8 mouse cellular contexts compared by ENCODE assay signal in genomic region chr14:20703461-20703860, GRCm38 (mm10). TPM values are rescaled to one million over a fixed set of nuclear protein-coding genes. Genes with fewer than 3 reads are reported as not detected.
DNase-seq lines count a peak whose midpoint lies in the region; ATAC-seq and TF ChIP-seq lines count a peak whose summit lies in the region.
"Not testable (repeated sequence)": the region's sequence is repeated elsewhere in the genome, so short reads cannot be mapped to it uniquely, and the experiment has no call there.

No protein-coding gene starts in this region.

- not testable (repeated sequence) for TF ChIP-seq EP300 in ES-Bruce4 (IDR thresholded peaks at IDR 0.05; ENCODE audit: insufficient read depth, low read depth, low read length); heart, adult 2 months (IDR thresholded peaks at IDR 0.05; ENCODE audit: insufficient read depth, low read depth, low read length)

- H3K9me3 ChIP-seq in ES-Bruce4 (replicated peaks; ENCODE audit: control insufficient read depth, insufficient read depth, low read length, poor library complexity, severe bottlenecking); embryonic facial prominence, embryonic 14.5 days (ENCODE audit: control insufficient read depth, low read length); hindbrain, embryonic 14.5 days (ENCODE audit: control insufficient read depth, low read length); liver, embryonic 15.5 days (replicated peaks); midbrain, embryonic 13.5 days: not testable (repeated sequence)

- not testable (repeated sequence) for H3K27me3 ChIP-seq in ES-Bruce4 (ENCODE audit: control insufficient read depth, insufficient read depth, low read length, poor library complexity, severe bottlenecking); embryonic facial prominence, embryonic 14.5 days (replicated peaks; ENCODE audit: control insufficient read depth, insufficient read depth, low read length); heart, adult 2 months (ENCODE audit: control insufficient read depth, insufficient read depth, low read length); hindbrain, embryonic 14.5 days (ENCODE audit: control insufficient read depth, insufficient read depth, low read length); liver, embryonic 15.5 days; midbrain, embryonic 13.5 days; spleen, adult 2 months (ENCODE audit: control insufficient read depth, insufficient read depth, low read length)

- 7% methylated on average over 7 of the region's 8 CpGs for WGBS in embryonic facial prominence, embryonic 14.5 days
- 8% methylated on average over 8 of the region's 8 CpGs for WGBS in heart, adult 2 months
- WGBS in hindbrain, embryonic 14.5 days, result 7% methylated on average over 8 of the region's 8 CpGs
- 5% methylated on average over 8 of the region's 8 CpGs for whole genome bisulfite sequencing in liver, embryonic 15.5 days (ENCODE audit: insufficient replicate concordance)
- 11% methylated on average over 8 of the region's 8 CpGs for WGBS in midbrain, embryonic 13.5 days
- WGBS in spleen, adult 2 months, result 6% methylated on average over 8 of the region's 8 CpGs

- H3K36me3 ChIP-seq in ES-Bruce4 (ENCODE audit: control insufficient read depth, insufficient read depth, low read length, poor library complexity, severe bottlenecking); spleen, adult 2 months (ENCODE audit: control insufficient read depth, insufficient read depth, low read length): not testable (repeated sequence)
- peaks cover 24% of the 10 kb centered on the region for H3K36me3 ChIP-seq in embryonic facial prominence, embryonic 14.5 days (ENCODE audit: control insufficient read depth, insufficient read depth, low read length)
- peaks cover 22% of the 10 kb centered on the region for H3K36me3 ChIP-seq in heart, adult 2 months (ENCODE audit: control insufficient read depth, insufficient read depth, low read length)
- H3K36me3 ChIP-seq in hindbrain, embryonic 14.5 days (replicated peaks; ENCODE audit: control insufficient read depth, insufficient read depth), result peaks cover 23% of the 10 kb centered on the region
- peaks cover 21% of the 10 kb centered on the region for H3K36me3 ChIP-seq in liver, embryonic 15.5 days (replicated peaks)
- H3K36me3 ChIP-seq in midbrain, embryonic 13.5 days, result peaks cover 15% of the 10 kb centered on the region

- H3K4me3 ChIP-seq in ES-Bruce4 (ENCODE audit: low read depth, low read length), result peak overlapping the region; percentile 96
- H3K4me3 ChIP-seq in embryonic facial prominence, embryonic 14.5 days (ENCODE audit: low read depth, low read length), result peak overlapping the region; percentile 85
- H3K4me3 ChIP-seq in heart, adult 2 months, result peak overlapping the region; percentile 93
- peak overlapping the region; percentile 88 for H3K4me3 ChIP-seq in hindbrain, embryonic 14.5 days (replicated peaks; ENCODE audit: low read length)
- H3K4me3 ChIP-seq in layer of hippocampus, adult 2 months, result peak overlapping the region; percentile 97
- H3K4me3 ChIP-seq in liver, embryonic 15.5 days (replicated peaks), result peak overlapping the region; percentile 95
- H3K4me3 ChIP-seq in midbrain, embryonic 13.5 days (replicated peaks), result peak overlapping the region; percentile 67
- peak overlapping the region; percentile 97 for H3K4me3 ChIP-seq in spleen, adult 2 months (ENCODE audit: extremely low read depth, insufficient read depth, insufficient read length)

- peak overlapping the region; percentile 90 for H3K9ac ChIP-seq in ES-Bruce4 (ENCODE audit: low read depth, poor library complexity, severe bottlenecking)
- peak overlapping the region; percentile 92 for H3K9ac ChIP-seq in embryonic facial prominence, embryonic 14.5 days (ENCODE audit: low read depth, low read length)
- peak overlapping the region; percentile 97 for H3K9ac ChIP-seq in heart, adult 2 months (ENCODE audit: low read depth, low read length)
- peak overlapping the region; percentile 91 for H3K9ac ChIP-seq in hindbrain, embryonic 14.5 days
- H3K9ac ChIP-seq in liver, embryonic 15.5 days, result peak overlapping the region; percentile 81
- peak overlapping the region; percentile 85 for H3K9ac ChIP-seq in midbrain, embryonic 13.5 days (replicated peaks)

- H3K4me2 ChIP-seq in embryonic facial prominence, embryonic 14.5 days (ENCODE audit: low read depth, low read length), result peak overlapping the region; percentile 75
- H3K4me2 ChIP-seq in hindbrain, embryonic 14.5 days (replicated peaks), result peak overlapping the region; percentile 64
- peak overlapping the region; percentile 81 for H3K4me2 ChIP-seq in liver, embryonic 15.5 days
- peak overlapping the region; percentile 57 for H3K4me2 ChIP-seq in midbrain, embryonic 13.5 days (replicated peaks)

- TF ChIP-seq CTCF in ES-Bruce4 (IDR thresholded peaks at IDR 0.05; ENCODE audit: low read depth, low read length); heart, adult 2 months (IDR thresholded peaks at IDR 0.05); layer of hippocampus, adult 2 months (conservative IDR thresholded peaks at IDR 0.05); spleen, adult 2 months (IDR thresholded peaks at IDR 0.05; ENCODE audit: extremely low read depth, insufficient read depth, insufficient read length, insufficient replicate concordance): not testable (repeated sequence)

- TF ChIP-seq POLR2A in ES-Bruce4 (IDR thresholded peaks at IDR 0.05; ENCODE audit: insufficient read depth, low read length); heart, adult 2 months (IDR thresholded peaks at IDR 0.05; ENCODE audit: insufficient read depth, low read depth, low read length); spleen, adult 2 months (IDR thresholded peaks at IDR 0.05; ENCODE audit: low read depth, low read length): not testable (repeated sequence)

- not testable (repeated sequence) for H3K79me2 ChIP-seq in heart, adult 2 months (replicated peaks; ENCODE audit: control insufficient read depth, insufficient read depth, low read length)

- not testable (repeated sequence) for DNase-seq in embryonic facial prominence, embryonic 14.5 days (ENCODE audit: low spot score); heart, adult 2 months; hindbrain, embryonic 14.5 days (ENCODE audit: low spot score); layer of hippocampus, adult 2 months (ENCODE audit: low spot score in 2 of 2); spleen, adult 2 months (ENCODE audit: low read depth in 1 of 2, low spot score in 2 of 2)

- H3K4me1 ChIP-seq in ES-Bruce4 (ENCODE audit: control insufficient read depth, insufficient read depth, low read length); heart, adult 2 months (ENCODE audit: control insufficient read depth, insufficient read depth, low read length); spleen, adult 2 months (ENCODE audit: control insufficient read depth, insufficient read depth, insufficient read length): not testable (repeated sequence)
- peaks cover 12% of the 10 kb centered on the region for H3K4me1 ChIP-seq in embryonic facial prominence, embryonic 14.5 days (ENCODE audit: control insufficient read depth, insufficient read depth, low read length)
- H3K4me1 ChIP-seq in hindbrain, embryonic 14.5 days (replicated peaks; ENCODE audit: control insufficient read depth, insufficient read depth, low read length), result peaks cover 41% of the 10 kb centered on the region
- peaks cover 64% of the 10 kb centered on the region for H3K4me1 ChIP-seq in liver, embryonic 15.5 days (replicated peaks)
- H3K4me1 ChIP-seq in midbrain, embryonic 13.5 days (replicated peaks), result peaks cover 53% of the 10 kb centered on the region

- ATAC-seq in embryonic facial prominence, embryonic 14.5 days (ENCODE audit: low read depth); hindbrain, embryonic 14.5 days (ENCODE audit: low FRiP score); liver, embryonic 15.5 days (ENCODE audit: insufficient read depth); midbrain, embryonic 13.5 days: not testable (repeated sequence)

- intact Hi-C loops in heart, adult 2 months (cut with DNase I), result loop anchor here (2.0 kb wide), 1 partner anchor 29 kb away; the partner anchor contains the start of gene Sec24c

- peak overlapping the region; percentile 83 for H3K27ac ChIP-seq in ES-Bruce4 (ENCODE audit: insufficient read depth, low read length)
- H3K27ac ChIP-seq in embryonic facial prominence, embryonic 14.5 days (replicated peaks; ENCODE audit: low read depth, low read length), result peak overlapping the region; percentile 89
- peak overlapping the region; percentile 95; the same call in 1 of the 2 replicates for H3K27ac ChIP-seq in heart, adult 2 months
- H3K27ac ChIP-seq in hindbrain, embryonic 14.5 days, result peak overlapping the region; percentile 94; the same call in 1 of the 2 replicates
- peak overlapping the region; percentile 96 for H3K27ac ChIP-seq in layer of hippocampus, adult 2 months
- H3K27ac ChIP-seq in liver, embryonic 15.5 days (replicated peaks), result peak overlapping the region; percentile 95
- peak overlapping the region; percentile 91 for H3K27ac ChIP-seq in midbrain, embryonic 13.5 days
- peak overlapping the region; percentile 80 for H3K27ac ChIP-seq in spleen, adult 2 months (ENCODE audit: insufficient read depth, low read length)

RNA-seq across cellular contexts. Expression of gene Chchd1, which starts 0.7 kb away (rescaled TPM):
- polyA plus RNA-seq in ES-Bruce4 (2011; ENCODE audit: insufficient read depth, insufficient read length, low read depth, missing spikeins), result 131 and 151 TPM in 2 replicates
- 183 and 204 TPM in 2 replicates for polyA plus RNA-seq in embryonic facial prominence, embryonic 14.5 days (2014; fragmentation: Nextera tagmentation; extraction: Ambion mirVana)
- 100 to 1,000 TPM in 1 of 2 experiments, 10 to 100 TPM in 1; 98.8 to 126 TPM for total RNA-seq in heart, adult 2 months (2021)
- polyA plus RNA-seq in heart, adult 2 months (2012; rRNA removed), result 66.8 and 89.0 TPM in 2 replicates
- 169 and 194 TPM in 2 replicates for polyA plus RNA-seq in hindbrain, embryonic 14.5 days (2014; fragmentation: Nextera tagmentation; extraction: Ambion mirVana)
- total RNA-seq in layer of hippocampus, adult 2 months (2021), result 10 to 100 TPM; 53.4 to 56.9 TPM
- polyA plus RNA-seq in liver, embryonic 15.5 days (2015; fragmentation: Nextera tagmentation; extraction: Ambion mirVana), result 70.8 and 89.3 TPM in 2 replicates
- polyA plus RNA-seq in midbrain, embryonic 13.5 days (2015; fragmentation: Nextera tagmentation; extraction: Ambion mirVana), result 209 and 213 TPM in 2 replicates
- polyA plus RNA-seq in spleen, adult 2 months (2012; rRNA removed), result 12.6 and 15.5 TPM in 2 replicates

RNA-seq across cellular contexts. Expression of gene Zswim8, which starts 3.9 kb away (rescaled TPM):
- 37.0 and 37.1 TPM in 2 replicates for polyA plus RNA-seq in ES-Bruce4 (2011; ENCODE audit: insufficient read depth, insufficient read length, low read depth, missing spikeins)
- polyA plus RNA-seq in embryonic facial prominence, embryonic 14.5 days (2014; fragmentation: Nextera tagmentation; extraction: Ambion mirVana), result 31.1 and 34.1 TPM in 2 replicates
- total RNA-seq in heart, adult 2 months (2021), result 10 to 100 TPM; 38.5 to 40.0 TPM
- 103 and 108 TPM in 2 replicates for polyA plus RNA-seq in heart, adult 2 months (2012; rRNA removed)
- 38.5 and 50.5 TPM in 2 replicates for polyA plus RNA-seq in hindbrain, embryonic 14.5 days (2014; fragmentation: Nextera tagmentation; extraction: Ambion mirVana)
- 100 to 1,000 TPM; 189 to 206 TPM for total RNA-seq in layer of hippocampus, adult 2 months (2021)
- polyA plus RNA-seq in liver, embryonic 15.5 days (2015; fragmentation: Nextera tagmentation; extraction: Ambion mirVana), result 5.0 and 5.8 TPM in 2 replicates
- polyA plus RNA-seq in midbrain, embryonic 13.5 days (2015; fragmentation: Nextera tagmentation; extraction: Ambion mirVana), result 46.5 and 57.7 TPM in 2 replicates
- polyA plus RNA-seq in spleen, adult 2 months (2012; rRNA removed), result 177 and 225 TPM in 2 replicates

RNA-seq across cellular contexts. Expression of gene Fut11, which starts 8.7 kb away (rescaled TPM):
- 8.0 and 8.9 TPM in 2 replicates for polyA plus RNA-seq in ES-Bruce4 (2011; ENCODE audit: insufficient read depth, insufficient read length, low read depth, missing spikeins)
- polyA plus RNA-seq in embryonic facial prominence, embryonic 14.5 days (2014; fragmentation: Nextera tagmentation; extraction: Ambion mirVana), result 30.1 and 30.6 TPM in 2 replicates
- 1 to 10 TPM; 5.3 to 5.9 TPM for total RNA-seq in heart, adult 2 months (2021)
- polyA plus RNA-seq in heart, adult 2 months (2012; rRNA removed), result 5.3 and 6.9 TPM in 2 replicates
- polyA plus RNA-seq in hindbrain, embryonic 14.5 days (2014; fragmentation: Nextera tagmentation; extraction: Ambion mirVana), result 25.1 and 31.8 TPM in 2 replicates
- total RNA-seq in layer of hippocampus, adult 2 months (2021), result 10 to 100 TPM; 14.8 to 15.5 TPM
- 6.3 and 7.3 TPM in 2 replicates for polyA plus RNA-seq in liver, embryonic 15.5 days (2015; fragmentation: Nextera tagmentation; extraction: Ambion mirVana)
- polyA plus RNA-seq in midbrain, embryonic 13.5 days (2015; fragmentation: Nextera tagmentation; extraction: Ambion mirVana), result 22.7 and 26.0 TPM in 2 replicates
- 10.5 and 20.8 TPM in 2 replicates for polyA plus RNA-seq in spleen, adult 2 months (2012; rRNA removed)

RNA-seq across cellular contexts. Expression of gene Sec24c, which starts 29.4 kb away (rescaled TPM):
- 133 and 140 TPM in 2 replicates for polyA plus RNA-seq in ES-Bruce4 (2011; ENCODE audit: insufficient read depth, insufficient read length, low read depth, missing spikeins)
- 78.2 and 80.5 TPM in 2 replicates for polyA plus RNA-seq in embryonic facial prominence, embryonic 14.5 days (2014; fragmentation: Nextera tagmentation; extraction: Ambion mirVana)
- total RNA-seq in heart, adult 2 months (2021), result 100 to 1,000 TPM in 1 of 2 experiments, 10 to 100 TPM in 1; 98.2 to 106 TPM
- polyA plus RNA-seq in heart, adult 2 months (2012; rRNA removed), result 133 and 146 TPM in 2 replicates
- 84.9 and 87.1 TPM in 2 replicates for polyA plus RNA-seq in hindbrain, embryonic 14.5 days (2014; fragmentation: Nextera tagmentation; extraction: Ambion mirVana)
- total RNA-seq in layer of hippocampus, adult 2 months (2021), result 100 to 1,000 TPM; 104 to 108 TPM
- 35.3 and 40.6 TPM in 2 replicates for polyA plus RNA-seq in liver, embryonic 15.5 days (2015; fragmentation: Nextera tagmentation; extraction: Ambion mirVana)
- 88.4 and 96.7 TPM in 2 replicates for polyA plus RNA-seq in midbrain, embryonic 13.5 days (2015; fragmentation: Nextera tagmentation; extraction: Ambion mirVana)
- 181 and 239 TPM in 2 replicates for polyA plus RNA-seq in spleen, adult 2 months (2012; rRNA removed)

RNA-seq across cellular contexts. Expression of gene Ndst2, which starts 30.9 kb away (rescaled TPM):
- 11.0 and 11.1 TPM in 2 replicates for polyA plus RNA-seq in ES-Bruce4 (2011; ENCODE audit: insufficient read depth, insufficient read length, low read depth, missing spikeins)
- 32.1 and 33.7 TPM in 2 replicates for polyA plus RNA-seq in embryonic facial prominence, embryonic 14.5 days (2014; fragmentation: Nextera tagmentation; extraction: Ambion mirVana)
- total RNA-seq in heart, adult 2 months (2021), result 1 to 10 TPM; 8.3 to 8.5 TPM
- 15.5 and 23.7 TPM in 2 replicates for polyA plus RNA-seq in heart, adult 2 months (2012; rRNA removed)
- polyA plus RNA-seq in hindbrain, embryonic 14.5 days (2014; fragmentation: Nextera tagmentation; extraction: Ambion mirVana), result 17.1 and 17.7 TPM in 2 replicates
- 10 to 100 TPM; 20.4 to 20.9 TPM for total RNA-seq in layer of hippocampus, adult 2 months (2021)
- 16.3 and 17.5 TPM in 2 replicates for polyA plus RNA-seq in liver, embryonic 15.5 days (2015; fragmentation: Nextera tagmentation; extraction: Ambion mirVana)
- polyA plus RNA-seq in midbrain, embryonic 13.5 days (2015; fragmentation: Nextera tagmentation; extraction: Ambion mirVana), result 16.8 and 19.7 TPM in 2 replicates
- 41.6 and 43.2 TPM in 2 replicates for polyA plus RNA-seq in spleen, adult 2 months (2012; rRNA removed)
